Mouse (Mus musculus) MEL (cell line): ENCODE data around the gene Endov. TPM values are rescaled to one million over a fixed set of nuclear protein-coding genes. Genes with fewer than 3 reads are reported as not detected.

Source experiments
- DNase-seq: peaks from one replicate; pipeline ENCODE4 v3.0.0; 2011; ENCODE audit warnings: low read depth, low spot score
- H3K27ac ChIP-seq: 2 replicates; pipeline ENCODE4 v1.5.1; 2012; ENCODE audit warnings: low read depth, mild to moderate bottlenecking, control low read depth, low read length, moderate library complexity; ENCODE audit not compliant: control insufficient read depth
- H3K27me3 ChIP-seq, 2 experiments: fragments of 150-350 bp in 1 of 2; sonication (generic) in 1 of 2; 2 replicates each; pipeline ENCODE4 v1.6.1; 2012; ENCODE audit warnings: low read length in 2 of 2, mild to moderate bottlenecking in 2 of 2, improper control_type of control experiment in 1 of 2, moderate library complexity in 1 of 2; ENCODE audit not compliant: insufficient read depth in 2 of 2, control insufficient read depth in 1 of 2
- H3K36me3 ChIP-seq, 2 experiments: 2 replicates each; pipeline ENCODE4 v1.6.1; 2012 to 2014; ENCODE audit warnings: low read length in 2 of 2, improper control_type of control experiment in 1 of 2, inconsistent platforms in 1 of 2, mild to moderate bottlenecking in 1 of 2; ENCODE audit not compliant: insufficient read depth in 2 of 2, control insufficient read depth in 1 of 2
- H3K4me1 ChIP-seq, 2 experiments: fragments of 150-350 bp in 1 of 2; sonication (generic) in 1 of 2; 2 replicates each; pipeline ENCODE4 v1.6.1; 2012; ENCODE audit warnings: low read length in 2 of 2, improper control_type of control experiment in 1 of 2, mild to moderate bottlenecking in 1 of 2; ENCODE audit not compliant: insufficient read depth in 2 of 2, control insufficient read depth in 1 of 2
- H3K4me3 ChIP-seq, 2 experiments: fragments of 150-350 bp in 1 of 2; sonication (generic) in 1 of 2; 2 replicates each; pipeline ENCODE4 v1.5.1; 2012; ENCODE audit warnings: low read depth in 2 of 2, low read length in 2 of 2, mild to moderate bottlenecking in 2 of 2, moderate library complexity in 2 of 2, control low read depth in 1 of 2, improper control_type of control experiment in 1 of 2; ENCODE audit not compliant: control insufficient read depth in 1 of 2, insufficient read depth in 1 of 2
- H3K79me2 ChIP-seq: 2 replicates; pipeline ENCODE4 v1.6.1; 2012; ENCODE audit warnings: mild to moderate bottlenecking, low read length, moderate library complexity; ENCODE audit not compliant: control insufficient read depth, poor library complexity, insufficient read depth
- H3K9ac ChIP-seq: 2 replicates; pipeline ENCODE4 v1.6.1; 2012; ENCODE audit warnings: low read depth, mild to moderate bottlenecking, control low read depth, low read length, moderate library complexity; ENCODE audit not compliant: control insufficient read depth, poor library complexity, severe bottlenecking
- H3K9me3 ChIP-seq: fragments of 150-350 bp; sonication (generic); replicated peaks from 2 replicates; pipeline ENCODE4 v1.6.1; 2012; ENCODE audit warnings: mild to moderate bottlenecking, low read length, improper control_type of control experiment, moderate library complexity; ENCODE audit not compliant: insufficient read depth
- CHD1 ChIP-seq: IDR thresholded peaks from 2 replicates; pipeline ENCODE4 v1.6.1; 2012; ENCODE audit warnings: low read depth, mild to moderate bottlenecking, inconsistent platforms, low read length, improper control_type of control experiment
- ELF1 ChIP-seq: IDR thresholded peaks from 2 replicates; pipeline ENCODE4 v1.6.1; 2014; ENCODE audit warnings: low read depth, mild to moderate bottlenecking, inconsistent platforms, low read length, improper control_type of control experiment, moderate library complexity
- ETS1 ChIP-seq: IDR thresholded peaks from 2 replicates; pipeline ENCODE4 v1.6.1; 2012; ENCODE audit warnings: low read depth, mild to moderate bottlenecking, inconsistent platforms, low read length, improper control_type of control experiment, moderate library complexity
- GABPA ChIP-seq: IDR thresholded peaks from 2 replicates; pipeline ENCODE4 v1.6.1; 2012; ENCODE audit warnings: low read depth, mild to moderate bottlenecking, inconsistent platforms, low read length, improper control_type of control experiment, moderate library complexity
- GATA1 ChIP-seq: IDR thresholded peaks from 2 replicates; pipeline ENCODE4 v1.6.1; 2011; ENCODE audit warnings: low read depth, low read length, improper control_type of control experiment
- HCFC1 ChIP-seq: IDR thresholded peaks from 2 replicates; pipeline ENCODE4 v1.6.1; 2012; ENCODE audit warnings: low read depth, mild to moderate bottlenecking, inconsistent platforms, low read length, improper control_type of control experiment, moderate library complexity
- MAX ChIP-seq: IDR thresholded peaks from 2 replicates; pipeline ENCODE4 v1.6.1; 2011; ENCODE audit warnings: low read length, improper control_type of control experiment
- MEF2A ChIP-seq: IDR thresholded peaks from 2 replicates; pipeline ENCODE4 v1.6.1; 2014; ENCODE audit warnings: low read depth, mild to moderate bottlenecking, inconsistent platforms, low read length, improper control_type of control experiment; ENCODE audit not compliant: poor library complexity, insufficient replicate concordance, severe bottlenecking; ENCODE audit errors: extremely low read depth
- MXI1 ChIP-seq: IDR thresholded peaks from 2 replicates; pipeline ENCODE4 v1.6.1; 2011; ENCODE audit warnings: mild to moderate bottlenecking, low read depth, low read length, improper control_type of control experiment
- MYB ChIP-seq: IDR thresholded peaks from 2 replicates; pipeline ENCODE4 v1.6.1; 2011; ENCODE audit warnings: mild to moderate bottlenecking, low read depth, low read length, improper control_type of control experiment
- NELFE ChIP-seq: IDR thresholded peaks from 2 replicates; pipeline ENCODE4 v1.6.1; 2011; ENCODE audit warnings: low read depth, low read length, improper control_type of control experiment
- NRF1 ChIP-seq: IDR thresholded peaks from 2 replicates; pipeline ENCODE4 v1.6.1; 2014; ENCODE audit warnings: low read depth, mild to moderate bottlenecking, inconsistent platforms, low read length, improper control_type of control experiment, moderate library complexity; ENCODE audit not compliant: poor library complexity, insufficient read depth, severe bottlenecking
- POLR2A ChIP-seq, 2 experiments: IDR thresholded peaks; 2 replicates each; pipeline ENCODE4 v1.6.1; 2011 to 2012; ENCODE audit warnings: low read length in 2 of 2, mild to moderate bottlenecking in 2 of 2, control low read depth in 1 of 2, improper control_type of control experiment in 1 of 2, low read depth in 1 of 2, moderate library complexity in 1 of 2; ENCODE audit not compliant: control insufficient read depth in 1 of 2, insufficient read depth in 1 of 2, poor library complexity in 1 of 2
- POLR2AphosphoS2 ChIP-seq: IDR thresholded peaks from 2 replicates; pipeline ENCODE4 v1.6.1; 2011; ENCODE audit warnings: low read length, improper control_type of control experiment
- POLR2AphosphoS5 ChIP-seq: IDR thresholded peaks from 2 replicates; pipeline ENCODE4 v1.6.1; 2012; ENCODE audit warnings: low read depth, borderline replicate concordance, mild to moderate bottlenecking, inconsistent platforms, low read length, moderate library complexity, mixed read lengths
- SIN3A ChIP-seq: IDR thresholded peaks from 2 replicates; pipeline ENCODE4 v1.6.1; 2012; ENCODE audit warnings: low read length, improper control_type of control experiment, inconsistent platforms
- SMC3 ChIP-seq: IDR thresholded peaks from 2 replicates; pipeline ENCODE4 v1.6.1; 2011; ENCODE audit warnings: low read depth, low read length, improper control_type of control experiment
- TBP ChIP-seq: IDR thresholded peaks from 2 replicates; pipeline ENCODE4 v1.8.0; 2011; ENCODE audit warnings: low read depth, low read length, improper control_type of control experiment
- TCF12 ChIP-seq: IDR thresholded peaks from 2 replicates; pipeline ENCODE4 v1.6.1; 2014; ENCODE audit warnings: low read depth, mild to moderate bottlenecking, inconsistent platforms, low read length, improper control_type of control experiment, moderate library complexity
- UBTF ChIP-seq: IDR thresholded peaks from 2 replicates; pipeline ENCODE4 v1.6.1; 2012; ENCODE audit warnings: low read depth, mild to moderate bottlenecking, inconsistent platforms, low read length, improper control_type of control experiment, moderate library complexity, borderline replicate concordance; ENCODE audit not compliant: insufficient read depth
- USF1 ChIP-seq: IDR thresholded peaks from 2 replicates; pipeline ENCODE4 v1.6.1; 2014; ENCODE audit warnings: low read depth, mild to moderate bottlenecking, inconsistent platforms, low read length, improper control_type of control experiment, moderate library complexity
- ZKSCAN1 ChIP-seq: IDR thresholded peaks from 2 replicates; pipeline ENCODE4 v1.6.1; 2012; ENCODE audit warnings: low read depth, mild to moderate bottlenecking, inconsistent platforms, low read length, improper control_type of control experiment, moderate library complexity
- ZMIZ1 ChIP-seq: IDR thresholded peaks from 2 replicates; pipeline ENCODE4 v1.6.1; 2012; ENCODE audit warnings: low read depth, mild to moderate bottlenecking, inconsistent platforms, low read length, improper control_type of control experiment, moderate library complexity
- polyA plus RNA-seq, 2 experiments: library from polyadenylated mRNA; stranded (reverse) in 1 of 2; unstranded in 1 of 2; fragments of >175 nt in 1 of 2; fragments of >200 nt in 1 of 2; gene quantifications; 2 replicates each; pipeline versions ENCODE4 v1.2.1 to v1.2.4; 2012; ENCODE audit warnings: low replicate concordance in 2 of 2, low read depth in 1 of 2; ENCODE audit not compliant: insufficient read length in 2 of 2, insufficient read depth in 1 of 2, missing spikeins in 1 of 2
- total RNA-seq: library from RNA; depleted of rRNA; stranded (reverse); fragments of 300-350 nt; gene quantifications from 2 replicates; pipeline ENCODE4 v1.2.3, GENCODE M21; 2012

Endov gene
- total and polyA plus RNA-seq, 3 experiments = 16.8 to 19.5 TPM; not detected in 1

DNA sequence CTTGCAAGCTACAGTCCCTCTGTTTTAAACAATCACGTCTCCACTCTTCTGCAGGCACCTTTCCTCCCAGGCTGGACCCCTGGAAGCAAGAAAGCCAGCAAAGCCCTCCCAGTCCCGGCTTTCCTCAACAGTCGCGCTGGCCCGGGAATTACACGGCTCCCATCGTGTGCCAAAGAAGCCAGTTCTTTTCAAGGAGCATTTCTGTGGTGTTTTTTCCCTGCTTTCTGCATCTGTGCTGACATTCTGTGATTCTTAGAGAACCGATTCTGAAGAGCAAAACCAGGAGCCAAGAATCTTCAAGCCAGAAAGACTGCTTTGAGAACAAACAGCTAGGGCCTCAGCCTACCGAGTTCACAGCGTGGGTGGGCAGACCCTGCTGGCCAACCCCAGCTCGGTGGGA lies 37.8 kb downstream of the Endov start:
- peaks cover 0 to 4% of the 10 kb centered on the region in 2 experiments; a peak in 2 of 4 replicates for H3K4me1 ChIP-seq
- TF ChIP-seq MXI1 = no peak
- TF ChIP-seq NRF1 = no peak
- TF ChIP-seq ZKSCAN1 = no peak
- no peak for TF ChIP-seq ZMIZ1
- no peak for TF ChIP-seq SMC3
- peaks cover 0 to 3% of the 10 kb centered on the region in 2 experiments; a peak in 1 of 4 replicates for H3K36me3 ChIP-seq
- peaks cover 0 to 1% of the 10 kb centered on the region in 2 experiments; a peak in 1 of 4 replicates for H3K27me3 ChIP-seq
- no peaks in the 10 kb centered on the region for H3K79me2 ChIP-seq
- H3K27ac ChIP-seq = no peak overlapping the region
- no peak for DNase-seq
- H3K9ac ChIP-seq = no peak overlapping the region
- no peak overlapping the region for H3K4me3 ChIP-seq
- H3K9me3 ChIP-seq = no peaks in the 10 kb centered on the region

DNA sequence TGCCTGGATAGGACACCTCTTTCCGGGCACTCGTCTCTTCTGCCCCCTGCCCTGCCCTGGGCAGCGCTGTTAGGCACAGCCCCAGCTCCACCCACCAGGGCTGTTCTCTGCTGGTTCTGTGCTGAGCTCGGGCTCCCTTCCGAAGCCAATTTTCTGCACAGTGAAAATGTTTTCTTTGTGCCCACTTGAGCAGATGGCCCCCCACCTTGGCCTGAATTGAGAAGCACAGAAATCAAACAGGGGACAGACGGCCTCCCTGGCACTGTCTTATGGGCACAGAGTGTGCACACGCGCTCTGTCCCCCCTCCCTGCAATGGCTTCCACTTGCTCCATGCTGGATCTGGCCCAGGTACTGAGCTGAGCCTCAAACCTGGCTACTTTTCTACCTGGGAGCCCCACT lies 41.3 kb downstream of the Endov start:
- H3K27me3 ChIP-seq = peaks cover 0 to 1% of the 10 kb centered on the region in 2 experiments; a peak in 1 of 4 replicates
- no peaks in the 10 kb centered on the region for H3K36me3 ChIP-seq
- no peaks in the 10 kb centered on the region for H3K9me3 ChIP-seq
- no peak overlapping the region for H3K4me3 ChIP-seq
- no peaks in the 10 kb centered on the region for H3K4me1 ChIP-seq
- no peak for TF ChIP-seq POLR2AphosphoS5
- TF ChIP-seq MYB = no peak
- no peak for TF ChIP-seq HCFC1
- TF ChIP-seq MEF2A = no peak
- no peak for TF ChIP-seq CHD1
- TF ChIP-seq ETS1 = no peak
- no peak for TF ChIP-seq POLR2A (IDR thresholded peaks at IDR 0.05; ENCODE audit: control insufficient read depth in 1 of 2, insufficient read depth in 1 of 2, low read depth in 1 of 2, low read length in 2 of 2, poor library complexity in 1 of 2)
- no peak for TF ChIP-seq NELFE
- TF ChIP-seq, all 39 proteins: peak for 0
- no peaks in the 10 kb centered on the region for H3K79me2 ChIP-seq
- no peak overlapping the region for H3K27ac ChIP-seq
- H3K9ac ChIP-seq = no peak overlapping the region
- DNase-seq = no peak

DNA sequence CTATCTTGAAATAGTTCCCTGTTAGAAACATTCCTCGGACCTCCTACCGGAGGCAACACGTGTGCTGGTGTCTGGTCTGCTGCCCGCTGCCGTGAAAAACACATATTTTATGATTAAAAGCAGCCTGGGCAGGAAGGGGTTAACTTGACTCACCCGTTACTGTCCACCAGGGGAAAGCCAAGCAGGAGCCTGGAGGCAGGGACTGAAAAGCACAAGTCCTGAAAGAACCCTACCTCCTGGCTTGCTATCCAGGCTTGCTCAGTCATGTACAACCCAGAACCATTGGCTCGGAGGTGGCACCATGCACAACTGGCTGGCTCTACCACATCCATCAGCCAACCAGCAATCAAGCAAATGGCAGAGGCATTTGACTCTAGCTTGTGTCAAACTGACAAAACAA lies 42.6 kb downstream of the Endov start:
- no peak overlapping the region for H3K9ac ChIP-seq

More for the DNA sequence above, 42.6 kb downstream of the Endov start:
- Histone ChIP-seq H3K27me3 (peaks cover 0 to 1% of the 10 kb centered on the region in 2 experiments; a peak in 1 of 4 replicates), H3K27ac (no peak overlapping the region), H3K4me3 (no peak overlapping the region), H3K9me3 (no peaks in the 10 kb centered on the region), H3K36me3 (no peaks in the 10 kb centered on the region), H3K79me2 (no peaks in the 10 kb centered on the region), H3K4me1 (no peaks in the 10 kb centered on the region)
- TF ChIP-seq GATA1 (no peak), TBP (no peak), POLR2AphosphoS5 (no peak), SIN3A (no peak), POLR2A (IDR thresholded peaks at IDR 0.05; ENCODE audit: control insufficient read depth in 1 of 2, insufficient read depth in 1 of 2, low read depth in 1 of 2, low read length in 2 of 2, poor library complexity in 1 of 2) (no peak), GABPA (no peak), ELF1 (no peak), UBTF (no peak), ZKSCAN1 (no peak), MXI1 (no peak), MYB (no peak), NELFE (no peak), MAX (no peak), USF1 (no peak), ETS1 (no peak), NRF1 (no peak), MEF2A (no peak), POLR2AphosphoS2 (no peak), TCF12 (no peak)
- no peak for DNase-seq
